Mouse (Mus musculus): ENCODE results near the gene Slc44a1. TPM values are rescaled to one million over a fixed set of nuclear protein-coding genes. Genes with fewer than 3 reads are reported as not detected.

The Slc44a1 gene
- polyA plus RNA-seq, 1 experiment from 2014 or later: 51.5 TPM

GRCm38 (mm10) chr4:53539929-53540328, 99.7 kb downstream of the Slc44a1 start:
- TF ChIP-seq CTCF (IDR thresholded peaks at IDR 0.05; ENCODE audit: low read depth): no peak
- Histone ChIP-seq H3K4me3 (ENCODE audit: low read depth, low read length) (no peak overlapping the region), H3K27ac (ENCODE audit: low read depth) (no peak overlapping the region), H3K4me1 (ENCODE audit: insufficient read depth) (0 out of 2 replicates have a peak, but pooled peaks cover 3% of the 10 kb centered on the region), H3K27me3 (ENCODE audit: insufficient read depth, low read length) (no peaks in the 10 kb centered on the region), H3K4me2 (no peak overlapping the region), H3K9ac (no peak overlapping the region), H3K9me3 (ENCODE audit: low read depth, low read length) (no peaks in the 10 kb centered on the region), H3K36me3 (ENCODE audit: insufficient read depth) (peaks cover 10% of the 10 kb centered on the region; the same call in 1 of the 2 replicates)
- ATAC-seq (ENCODE audit: insufficient read depth): no peak
- WGBS: 90% methylated on average over 11 of the region's 11 CpGs
- DNase-seq: no peak

DNA sequence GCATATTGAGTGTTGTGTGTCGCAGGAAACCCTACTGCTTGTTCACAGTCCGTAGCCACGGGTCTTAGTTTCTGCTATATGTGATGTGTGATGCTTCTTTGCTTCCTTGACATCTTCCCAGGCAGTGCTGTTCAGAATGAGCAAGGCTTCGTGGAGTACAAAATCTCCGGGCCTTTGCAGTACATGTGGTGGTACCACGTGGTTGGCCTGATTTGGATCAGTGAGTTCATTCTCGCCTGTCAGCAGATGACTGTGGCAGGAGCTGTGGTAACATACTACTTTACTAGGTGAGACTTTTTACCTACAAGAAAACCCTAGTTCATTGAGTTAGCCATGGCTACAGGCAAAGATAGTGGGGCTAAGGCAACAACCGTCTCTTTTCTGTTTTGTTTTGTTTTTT, 103.2 kb downstream of the Slc44a1 start:
- no peak for ATAC-seq (ENCODE audit: insufficient read depth)
- Histone ChIP-seq H3K27ac (ENCODE audit: low read depth) (no peak overlapping the region), H3K36me3 (ENCODE audit: insufficient read depth) (peaks cover 15% of the 10 kb centered on the region; the same call in 1 of the 2 replicates), H3K4me3 (ENCODE audit: low read depth, low read length) (no peak overlapping the region), H3K9me3 (ENCODE audit: low read depth, low read length) (no peaks in the 10 kb centered on the region), H3K9ac (no peak overlapping the region), H3K4me1 (ENCODE audit: insufficient read depth) (no peaks in the 10 kb centered on the region), H3K27me3 (ENCODE audit: insufficient read depth, low read length) (no peaks in the 10 kb centered on the region), H3K4me2 (no peak overlapping the region)
- DNase-seq: no peak
- WGBS: 74% methylated on average over 8 of the region's 8 CpGs
- TF ChIP-seq CTCF (IDR thresholded peaks at IDR 0.05; ENCODE audit: low read depth): no peak

- no peak for TF ChIP-seq CTCF (IDR thresholded peaks at IDR 0.05; ENCODE audit: low read depth)
- Histone ChIP-seq H3K27me3 (ENCODE audit: insufficient read depth, low read length) (no peaks in the 10 kb centered on the region), H3K4me1 (ENCODE audit: insufficient read depth) (no peaks in the 10 kb centered on the region), H3K4me3 (ENCODE audit: low read depth, low read length) (no peak overlapping the region), H3K4me2 (no peak overlapping the region), H3K27ac (ENCODE audit: low read depth) (no peak overlapping the region), H3K9ac (no peak overlapping the region), H3K36me3 (ENCODE audit: insufficient read depth) (peaks cover 15% of the 10 kb centered on the region; the same call in 1 of the 2 replicates), H3K9me3 (ENCODE audit: low read depth, low read length) (no peaks in the 10 kb centered on the region)
- 73% methylated on average over 1 of the region's 1 CpGs for WGBS
- ATAC-seq (ENCODE audit: insufficient read depth): no peak
- no peak for DNase-seq
Observed at GRCm38 (mm10) chr4:53544889-53545288, 104.7 kb downstream of the Slc44a1 start.

GRCm38 (mm10) chr4:53547381-53547780, 107.2 kb downstream of the Slc44a1 start:
- DNase-seq: no peak
- WGBS: 92% methylated on average over 5 of the region's 5 CpGs
- H3K27me3 ChIP-seq (ENCODE audit: insufficient read depth, low read length): no peaks in the 10 kb centered on the region
- H3K36me3 ChIP-seq (ENCODE audit: insufficient read depth): peaks cover 15% of the 10 kb centered on the region; the same call in 1 of the 2 replicates
- H3K9me3 ChIP-seq (ENCODE audit: low read depth, low read length): no peaks in the 10 kb centered on the region
- no peak for ATAC-seq (ENCODE audit: insufficient read depth)
- no peak overlapping the region for H3K4me2 ChIP-seq
- H3K4me1 ChIP-seq (ENCODE audit: insufficient read depth): no peaks in the 10 kb centered on the region
- H3K27ac ChIP-seq (ENCODE audit: low read depth): no peak overlapping the region
- no peak for TF ChIP-seq CTCF (IDR thresholded peaks at IDR 0.05; ENCODE audit: low read depth)
- H3K4me3 ChIP-seq (ENCODE audit: low read depth, low read length): no peak overlapping the region
- H3K9ac ChIP-seq: no peak overlapping the region

- H3K4me3 ChIP-seq (ENCODE audit: low read depth, low read length): no peak overlapping the region
- no peak for ATAC-seq (ENCODE audit: insufficient read depth)
Observed at GRCm38 (mm10) chr4:53549375-53549774, 109.2 kb downstream of the Slc44a1 start.

GRCm38 (mm10) chr4:53564618-53565017, 124.4 kb downstream of the Slc44a1 start:
- no peaks in the 10 kb centered on the region for H3K9me3 ChIP-seq (ENCODE audit: low read depth, low read length)
- 37% methylated on average over 5 of the region's 5 CpGs for WGBS
- no peak for TF ChIP-seq CTCF (IDR thresholded peaks at IDR 0.05; ENCODE audit: low read depth)

More at GRCm38 (mm10) chr4:53549375-53549774, 109.2 kb downstream of the Slc44a1 start:
- Histone ChIP-seq H3K4me1 (ENCODE audit: insufficient read depth) (no peaks in the 10 kb centered on the region), H3K27me3 (ENCODE audit: insufficient read depth, low read length) (no peaks in the 10 kb centered on the region), H3K9me3 (ENCODE audit: low read depth, low read length) (no peaks in the 10 kb centered on the region), H3K4me2 (no peak overlapping the region), H3K27ac (ENCODE audit: low read depth) (no peak overlapping the region), H3K36me3 (ENCODE audit: insufficient read depth) (0 out of 2 replicates have a peak, but pooled peaks cover 5% of the 10 kb centered on the region), H3K9ac (no peak overlapping the region)
- 62% methylated on average over 4 of the region's 4 CpGs for WGBS
- peak; percentile 35 for TF ChIP-seq CTCF (IDR thresholded peaks at IDR 0.05; ENCODE audit: low read depth)
- DNase-seq: peak; percentile 70

GRCm38 (mm10) chr4:53567065-53567464, 126.9 kb downstream of the Slc44a1 start:
- DNase-seq: no peak
- 82% methylated on average over 1 of the region's 1 CpGs for WGBS

More at GRCm38 (mm10) chr4:53564618-53565017, 124.4 kb downstream of the Slc44a1 start:
- DNase-seq (peak; percentile 81), ATAC-seq (ENCODE audit: insufficient read depth) (peak; percentile 90; the same call in 1 of the 2 replicates)
- 0 out of 2 replicates have a peak overlapping the region, but pooled peaks have one; percentile 54 for H3K27ac ChIP-seq (ENCODE audit: low read depth)
- H3K4me2 ChIP-seq: no peak overlapping the region
- no peak overlapping the region for H3K4me3 ChIP-seq (ENCODE audit: low read depth, low read length)
- H3K4me1 ChIP-seq (ENCODE audit: insufficient read depth): no peaks in the 10 kb centered on the region
- no peak overlapping the region for H3K9ac ChIP-seq
- no peaks in the 10 kb centered on the region for H3K27me3 ChIP-seq (ENCODE audit: insufficient read depth, low read length)
- H3K36me3 ChIP-seq (ENCODE audit: insufficient read depth): peaks cover 8% of the 10 kb centered on the region; the same call in 1 of the 2 replicates

More at GRCm38 (mm10) chr4:53567065-53567464, 126.9 kb downstream of the Slc44a1 start:
- TF ChIP-seq CTCF (IDR thresholded peaks at IDR 0.05; ENCODE audit: low read depth): no peak
- no peak overlapping the region for H3K4me2 ChIP-seq
- H3K9me3 ChIP-seq (ENCODE audit: low read depth, low read length): no peaks in the 10 kb centered on the region
- H3K36me3 ChIP-seq (ENCODE audit: insufficient read depth): peaks cover 4% of the 10 kb centered on the region; the same call in 1 of the 2 replicates
- ATAC-seq (ENCODE audit: insufficient read depth): no peak
- no peak overlapping the region for H3K4me3 ChIP-seq (ENCODE audit: low read depth, low read length)
- H3K4me1 ChIP-seq (ENCODE audit: insufficient read depth): no peaks in the 10 kb centered on the region
- no peak overlapping the region for H3K27ac ChIP-seq (ENCODE audit: low read depth)
- H3K27me3 ChIP-seq (ENCODE audit: insufficient read depth, low read length): no peaks in the 10 kb centered on the region
- H3K9ac ChIP-seq: no peak overlapping the region
